Mouse (Mus musculus): ENCODE results near the gene Zfp213. TPM values are rescaled to one million over a fixed set of nuclear protein-coding genes. Genes with fewer than 3 reads are reported as not detected.

The Zfp213 gene
- polyA plus RNA-seq, 1 experiment from 2014 or later, result 14.8 TPM

GRCm38 (mm10) chr17:23585721-23586491 is 21.9 kb upstream of the Zfp213 start:
- DNase-seq (ENCODE audit: low spot score) (peak; percentile 59), ATAC-seq (replicated peaks; ENCODE audit: low FRiP score) (peak; percentile 67; the same call in 1 of the 2 replicates)
- Histone ChIP-seq H3K36me3 (ENCODE audit: control insufficient read depth, insufficient read depth, low read length) (no peaks in the 10 kb centered on the region), H3K4me1 (replicated peaks; ENCODE audit: control insufficient read depth, insufficient read depth, low read length) (0 out of 2 replicates have a peak, but pooled peaks cover 3% of the 10 kb centered on the region), H3K9me3 (ENCODE audit: control insufficient read depth, low read length) (no peaks in the 10 kb centered on the region), H3K4me3 (ENCODE audit: low read depth, low read length) (peak overlapping the region; percentile 63), H3K27ac (ENCODE audit: low read depth, low read length) (no peak overlapping the region), H3K27me3 (replicated peaks; ENCODE audit: control insufficient read depth, insufficient read depth, low read length) (0 out of 2 replicates have a peak, but pooled peaks cover 3% of the 10 kb centered on the region), H3K9ac (ENCODE audit: low read depth, low read length) (peak overlapping the region; percentile 63), H3K4me2 (peak overlapping the region; percentile 76)
- under 1% methylated on average over 22 of the region's 22 CpGs for WGBS

GRCm38 (mm10) chr17:23584786-23585185 is 20.7 kb upstream of the Zfp213 start:
- Histone ChIP-seq H3K36me3 (ENCODE audit: control insufficient read depth, insufficient read depth, low read length) (peaks cover 3% of the 10 kb centered on the region; the same call in 1 of the 2 replicates), H3K27ac (ENCODE audit: low read depth, low read length) (no peak overlapping the region), H3K4me1 (replicated peaks; ENCODE audit: control insufficient read depth, insufficient read depth, low read length) (0 out of 2 replicates have a peak, but pooled peaks cover 3% of the 10 kb centered on the region), H3K9me3 (ENCODE audit: control insufficient read depth, low read length) (no peaks in the 10 kb centered on the region), H3K4me3 (ENCODE audit: low read depth, low read length) (no peak overlapping the region), H3K27me3 (replicated peaks; ENCODE audit: control insufficient read depth, insufficient read depth, low read length) (0 out of 2 replicates have a peak, but pooled peaks cover 3% of the 10 kb centered on the region), H3K4me2 (peak overlapping the region; percentile 76), H3K9ac (ENCODE audit: low read depth, low read length) (no peak overlapping the region)
- ATAC-seq (replicated peaks; ENCODE audit: low FRiP score), result no peak
- DNase-seq (ENCODE audit: low spot score), result no peak
- whole genome bisulfite sequencing, result 69% methylated on average over 8 of the region's 8 CpGs

DNA sequence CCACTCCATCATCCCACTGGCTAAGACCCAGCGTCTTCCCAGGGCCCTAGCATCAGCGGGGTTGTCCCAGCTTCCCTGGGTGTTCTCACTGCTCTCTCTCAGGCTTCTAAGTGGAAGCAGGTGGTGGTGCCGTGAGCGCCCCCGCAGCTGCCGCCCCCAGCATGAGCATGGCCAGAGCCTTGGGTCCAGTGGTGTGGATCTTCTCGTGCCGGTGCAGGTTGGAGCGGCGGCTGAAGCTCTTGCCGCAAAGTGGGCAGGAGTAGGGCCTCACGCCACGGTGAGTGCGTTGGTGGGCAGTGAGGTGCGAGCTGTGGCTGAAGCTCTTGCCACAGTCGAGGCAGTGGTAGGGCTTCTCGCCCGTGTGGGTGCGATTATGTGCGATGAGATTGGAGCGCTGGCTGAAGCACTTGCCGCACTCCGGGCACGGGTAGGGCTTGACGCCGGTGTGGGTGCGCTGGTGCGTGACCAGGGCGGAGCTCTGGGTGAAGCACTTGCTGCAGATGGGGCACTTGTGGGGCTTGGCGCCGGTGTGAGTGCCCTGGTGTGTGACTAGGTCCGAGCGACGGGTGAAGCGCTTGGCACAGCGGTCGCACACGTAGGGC is 12.0 kb upstream of the Zfp213 start:
- WGBS, result 96% methylated on average over 38 of the region's 38 CpGs
- no peak for ATAC-seq (replicated peaks; ENCODE audit: low FRiP score)
- Histone ChIP-seq H3K4me2 (no peak overlapping the region), H3K36me3 (ENCODE audit: control insufficient read depth, insufficient read depth, low read length) (peaks cover 22% of the 10 kb centered on the region), H3K9ac (ENCODE audit: low read depth, low read length) (no peak overlapping the region), H3K9me3 (ENCODE audit: control insufficient read depth, low read length) (no peaks in the 10 kb centered on the region), H3K4me1 (replicated peaks; ENCODE audit: control insufficient read depth, insufficient read depth, low read length) (no peaks in the 10 kb centered on the region), H3K4me3 (ENCODE audit: low read depth, low read length) (no peak overlapping the region), H3K27me3 (replicated peaks; ENCODE audit: control insufficient read depth, insufficient read depth, low read length) (no peaks in the 10 kb centered on the region), H3K27ac (ENCODE audit: low read depth, low read length) (no peak overlapping the region)
- no peak for DNase-seq (ENCODE audit: low spot score)

DNA sequence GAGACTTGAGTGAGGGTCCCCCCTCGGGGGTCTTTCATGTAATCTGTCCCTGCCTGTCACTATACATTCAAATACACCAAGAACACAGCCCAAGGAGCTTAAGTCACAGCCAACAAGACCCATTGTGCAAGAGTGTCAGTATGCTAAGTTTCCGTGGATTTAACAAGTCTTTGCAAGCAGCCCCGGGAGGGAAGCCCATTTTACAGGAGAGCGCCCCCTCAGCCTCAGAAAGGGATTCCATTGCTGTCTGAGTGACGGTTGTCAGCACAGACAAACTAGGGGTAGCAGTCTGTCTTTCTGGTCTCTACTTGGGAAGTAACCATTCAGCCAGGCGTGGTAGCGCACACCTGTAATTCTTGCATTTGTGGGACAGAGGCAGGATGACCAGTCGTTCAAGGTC is 10.1 kb upstream of the Zfp213 start:
- H3K9ac ChIP-seq (ENCODE audit: low read depth, low read length), result no peak overlapping the region
- no peak overlapping the region for H3K27ac ChIP-seq (ENCODE audit: low read depth, low read length)
- H3K4me2 ChIP-seq, result no peak overlapping the region
- ATAC-seq (replicated peaks; ENCODE audit: low FRiP score) (no peak), DNase-seq (ENCODE audit: low spot score) (no peak)
- no peaks in the 10 kb centered on the region for H3K27me3 ChIP-seq (replicated peaks; ENCODE audit: control insufficient read depth, insufficient read depth, low read length)
- H3K36me3 ChIP-seq (ENCODE audit: control insufficient read depth, insufficient read depth, low read length), result peaks cover 16% of the 10 kb centered on the region
- WGBS, result 83% methylated on average over 8 of the region's 8 CpGs
- H3K4me3 ChIP-seq (ENCODE audit: low read depth, low read length), result no peak overlapping the region
- no peaks in the 10 kb centered on the region for H3K4me1 ChIP-seq (replicated peaks; ENCODE audit: control insufficient read depth, insufficient read depth, low read length)
- no peaks in the 10 kb centered on the region for H3K9me3 ChIP-seq (ENCODE audit: control insufficient read depth, low read length)

DNA sequence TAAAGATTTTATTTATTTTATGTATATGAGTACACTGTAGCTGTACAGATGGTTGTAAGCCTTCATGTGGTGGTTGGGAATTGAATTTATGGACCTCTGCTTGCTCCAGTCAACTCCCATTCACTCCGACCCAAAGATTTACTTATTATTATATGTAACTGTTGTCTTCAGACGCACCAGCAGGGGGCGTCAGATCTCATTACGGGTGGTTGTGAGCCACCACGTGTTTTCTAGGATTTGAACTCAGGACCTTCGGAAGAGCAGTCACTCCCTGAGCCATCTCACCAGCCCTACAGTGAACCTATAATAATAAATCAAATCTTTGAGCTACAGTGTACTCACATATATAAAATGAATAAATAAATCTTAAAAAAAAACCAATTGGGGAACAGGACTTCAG is 8.0 kb upstream of the Zfp213 start:
- 75% methylated on average over 6 of the region's 6 CpGs for WGBS
- Histone ChIP-seq H3K27me3 (replicated peaks; ENCODE audit: control insufficient read depth, insufficient read depth, low read length) (no peaks in the 10 kb centered on the region), H3K4me2 (no peak overlapping the region), H3K4me1 (replicated peaks; ENCODE audit: control insufficient read depth, insufficient read depth, low read length) (no peaks in the 10 kb centered on the region), H3K27ac (ENCODE audit: low read depth, low read length) (no peak overlapping the region), H3K36me3 (ENCODE audit: control insufficient read depth, insufficient read depth, low read length) (peaks cover 16% of the 10 kb centered on the region), H3K4me3 (ENCODE audit: low read depth, low read length) (no peak overlapping the region), H3K9me3 (ENCODE audit: control insufficient read depth, low read length) (no peaks in the 10 kb centered on the region), H3K9ac (ENCODE audit: low read depth, low read length) (no peak overlapping the region)
- ATAC-seq (replicated peaks; ENCODE audit: low FRiP score) (no peak), DNase-seq (ENCODE audit: low spot score) (no peak)

DNA sequence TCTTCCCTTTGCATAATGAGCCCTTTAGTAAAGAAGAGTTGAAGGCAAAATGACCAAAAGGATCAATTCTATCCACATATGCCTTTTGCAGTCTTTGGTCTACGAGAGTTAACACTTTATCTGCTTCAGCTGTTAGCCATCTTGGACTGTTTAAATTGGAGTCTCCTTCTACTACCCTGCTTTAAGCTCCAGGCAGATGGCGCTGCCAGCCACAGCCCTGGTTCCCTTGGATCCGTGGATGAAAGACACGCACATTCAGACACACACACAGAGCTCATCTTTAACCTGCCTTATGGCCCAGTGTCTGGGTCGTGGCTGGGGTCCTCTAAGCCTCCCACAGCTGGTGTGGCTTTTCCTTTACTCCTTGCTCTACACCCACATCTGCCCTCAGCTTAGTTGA is 7.0 kb upstream of the Zfp213 start:
- H3K4me2 ChIP-seq, result no peak overlapping the region
- H3K9ac ChIP-seq (ENCODE audit: low read depth, low read length), result no peak overlapping the region
- H3K36me3 ChIP-seq (ENCODE audit: control insufficient read depth, insufficient read depth, low read length), result peaks cover 8% of the 10 kb centered on the region
- 31% methylated on average over 5 of the region's 5 CpGs for WGBS
- H3K4me3 ChIP-seq (ENCODE audit: low read depth, low read length), result no peak overlapping the region
- no peaks in the 10 kb centered on the region for H3K4me1 ChIP-seq (replicated peaks; ENCODE audit: control insufficient read depth, insufficient read depth, low read length)
- no peak for ATAC-seq (replicated peaks; ENCODE audit: low FRiP score)
- no peaks in the 10 kb centered on the region for H3K9me3 ChIP-seq (ENCODE audit: control insufficient read depth, low read length)
- DNase-seq (ENCODE audit: low spot score), result no peak
- H3K27ac ChIP-seq (ENCODE audit: low read depth, low read length), result no peak overlapping the region
- H3K27me3 ChIP-seq (replicated peaks; ENCODE audit: control insufficient read depth, insufficient read depth, low read length), result no peaks in the 10 kb centered on the region

- ATAC-seq (replicated peaks; ENCODE audit: low FRiP score) (no peak), DNase-seq (ENCODE audit: low spot score) (no peak)
- Histone ChIP-seq H3K4me3 (ENCODE audit: low read depth, low read length) (no peak overlapping the region), H3K9ac (ENCODE audit: low read depth, low read length) (no peak overlapping the region), H3K4me1 (replicated peaks; ENCODE audit: control insufficient read depth, insufficient read depth, low read length) (peaks cover 3% of the 10 kb centered on the region), H3K4me2 (no peak overlapping the region), H3K36me3 (ENCODE audit: control insufficient read depth, insufficient read depth, low read length) (0 out of 2 replicates have a peak, but pooled peaks cover 2% of the 10 kb centered on the region), H3K9me3 (ENCODE audit: control insufficient read depth, low read length) (no peaks in the 10 kb centered on the region), H3K27ac (ENCODE audit: low read depth, low read length) (no peak overlapping the region), H3K27me3 (replicated peaks; ENCODE audit: control insufficient read depth, insufficient read depth, low read length) (no peaks in the 10 kb centered on the region)
- 44% methylated on average over 6 of the region's 6 CpGs for WGBS
These were observed 6.0 kb upstream of the Zfp213 start for GRCm38 (mm10) chr17:23570017-23570416.

DNA sequence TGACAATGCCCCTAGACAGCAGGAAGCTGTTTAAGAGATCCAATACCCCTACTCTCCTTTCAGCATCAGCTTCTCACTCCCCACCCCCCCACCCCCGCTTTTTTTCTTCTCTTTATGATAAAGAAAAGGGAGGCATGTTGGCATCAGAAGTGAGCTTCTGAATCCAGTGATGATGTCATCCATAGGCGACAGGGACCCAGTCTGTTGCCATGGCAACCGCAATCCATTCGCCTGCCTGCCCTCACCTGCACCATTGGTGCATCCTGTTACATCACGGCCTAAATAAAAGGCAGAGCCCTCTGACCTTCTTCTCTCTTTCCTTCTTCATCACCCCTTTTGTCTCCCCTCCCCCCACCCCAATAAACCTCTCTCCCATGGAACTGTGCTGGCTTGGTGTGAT is 4.3 kb upstream of the Zfp213 start:
- Histone ChIP-seq H3K4me3 (ENCODE audit: low read depth, low read length) (no peak overlapping the region), H3K4me2 (no peak overlapping the region), H3K36me3 (ENCODE audit: control insufficient read depth, insufficient read depth, low read length) (no peaks in the 10 kb centered on the region), H3K9me3 (ENCODE audit: control insufficient read depth, low read length) (no peaks in the 10 kb centered on the region), H3K4me1 (replicated peaks; ENCODE audit: control insufficient read depth, insufficient read depth, low read length) (peaks cover 7% of the 10 kb centered on the region), H3K27ac (ENCODE audit: low read depth, low read length) (no peak overlapping the region), H3K9ac (ENCODE audit: low read depth, low read length) (no peak overlapping the region), H3K27me3 (replicated peaks; ENCODE audit: control insufficient read depth, insufficient read depth, low read length) (no peaks in the 10 kb centered on the region)
- 47% methylated on average over 4 of the region's 5 CpGs for WGBS
- ATAC-seq (replicated peaks; ENCODE audit: low FRiP score), result no peak
- no peak for DNase-seq (ENCODE audit: low spot score)

DNA sequence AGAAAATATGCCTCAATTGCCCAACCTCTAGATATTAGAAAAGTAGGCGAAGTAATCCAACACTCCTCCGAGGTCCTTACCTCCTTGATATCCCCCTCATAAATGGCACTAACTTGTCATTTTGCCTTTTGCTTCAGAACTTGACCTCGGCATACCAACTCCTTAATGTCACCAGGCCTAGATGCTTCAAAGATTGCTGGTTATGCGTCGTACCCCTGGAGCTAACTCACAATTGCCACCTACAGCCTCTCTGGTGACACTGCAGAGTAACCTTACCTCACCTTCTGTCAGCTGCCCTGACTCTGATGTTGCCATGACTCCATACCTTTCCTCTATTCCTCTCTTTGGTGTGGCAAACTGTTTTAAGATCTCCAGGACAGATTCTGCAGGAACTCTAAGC is 2.7 kb upstream of the Zfp213 start:
- Histone ChIP-seq H3K27ac (ENCODE audit: low read depth, low read length) (no peak overlapping the region), H3K4me2 (no peak overlapping the region), H3K4me3 (ENCODE audit: low read depth, low read length) (no peak overlapping the region), H3K4me1 (replicated peaks; ENCODE audit: control insufficient read depth, insufficient read depth, low read length) (peaks cover 7% of the 10 kb centered on the region), H3K9me3 (ENCODE audit: control insufficient read depth, low read length) (no peaks in the 10 kb centered on the region), H3K36me3 (ENCODE audit: control insufficient read depth, insufficient read depth, low read length) (no peaks in the 10 kb centered on the region), H3K9ac (ENCODE audit: low read depth, low read length) (no peak overlapping the region), H3K27me3 (replicated peaks; ENCODE audit: control insufficient read depth, insufficient read depth, low read length) (no peaks in the 10 kb centered on the region)
- DNase-seq (ENCODE audit: low spot score) (no peak), ATAC-seq (replicated peaks; ENCODE audit: low FRiP score) (no peak)
- 42% methylated on average over 5 of the region's 5 CpGs for WGBS
